Mouse (Mus musculus): ENCODE measurements around the gene Gcgr. TPM values are rescaled to one million over a fixed set of nuclear protein-coding genes. Genes with fewer than 3 reads are reported as not detected.

The Gcgr gene
- polyA plus RNA-seq, 1 experiment from 2014 or later, result 3.5 TPM

DNA sequence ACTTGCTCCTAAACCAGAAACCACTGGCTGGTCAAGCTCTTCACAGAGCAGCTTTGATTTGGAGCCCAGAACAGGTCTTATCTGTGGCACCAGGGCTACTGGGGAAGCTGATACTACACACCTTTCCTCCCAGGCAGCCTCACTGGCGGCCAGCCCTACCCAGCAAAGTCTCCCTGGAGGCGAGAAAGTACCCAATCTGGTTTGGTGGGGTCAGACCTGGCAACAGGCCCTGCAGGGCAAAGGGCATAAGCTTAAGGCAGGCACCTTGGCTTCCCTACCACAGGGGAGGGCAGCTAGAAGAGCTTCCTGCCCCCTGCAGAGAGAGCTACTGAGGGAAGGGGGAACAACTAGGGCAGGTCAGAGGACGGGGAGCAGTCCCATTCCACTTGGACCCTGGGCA, 30.1 kb upstream of the Gcgr start:
- Histone ChIP-seq H3K36me3 (ENCODE audit: control insufficient read depth, insufficient read depth, low read length) (peaks cover 16% of the 10 kb centered on the region), H3K9ac (ENCODE audit: low read length) (peak overlapping the region; percentile 31; the same call in 1 of the 2 replicates), H3K4me1 (replicated peaks; ENCODE audit: control insufficient read depth, insufficient read depth) (no peaks in the 10 kb centered on the region), H3K4me3 (ENCODE audit: low read depth, low read length) (no peak overlapping the region), H3K27ac (replicated peaks) (peak overlapping the region; percentile 79), H3K27me3 (ENCODE audit: control insufficient read depth, insufficient read depth, low read length) (no peaks in the 10 kb centered on the region), H3K9me3 (ENCODE audit: control insufficient read depth, low read length) (no peaks in the 10 kb centered on the region), H3K4me2 (replicated peaks; ENCODE audit: low read depth) (no peak overlapping the region)
- DNase-seq (ENCODE audit: low spot score), result peak; percentile 93
- peak; percentile 85 for ATAC-seq (ENCODE audit: low FRiP score, low TSS enrichment)
- 14% methylated on average over 3 of the region's 3 CpGs for WGBS
- peak; percentile 1; the same call in 1 of the 2 replicates for TF ChIP-seq CTCF (IDR thresholded peaks at IDR 0.05; ENCODE audit: low read depth)
- peak; percentile 18 for TF ChIP-seq EP300 (optimal IDR thresholded peaks at IDR 0.05)

DNA sequence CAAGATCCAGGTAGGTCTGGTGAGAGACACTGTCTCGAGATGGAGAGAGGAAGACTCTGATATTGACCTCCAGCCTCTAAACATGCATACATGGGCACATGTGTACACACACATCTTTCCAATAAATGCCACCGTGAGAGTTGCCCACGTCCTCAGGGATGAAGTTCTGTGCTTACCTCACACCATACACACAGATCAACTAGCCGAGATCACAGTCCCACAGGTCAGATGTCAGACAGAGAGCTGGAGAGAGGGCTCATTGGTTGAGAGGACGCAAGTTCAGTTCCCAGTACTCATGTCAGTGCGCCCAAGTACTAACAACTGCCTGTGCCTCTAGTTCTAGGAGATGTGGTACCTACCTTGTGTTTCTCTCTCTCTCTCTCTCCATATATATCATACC, 29.5 kb upstream of the Gcgr start:
- ATAC-seq (ENCODE audit: low FRiP score, low TSS enrichment) (no peak), DNase-seq (ENCODE audit: low spot score) (no peak)
- peak overlapping the region; percentile 79 for H3K27ac ChIP-seq (replicated peaks)
- no peak overlapping the region for H3K4me3 ChIP-seq (ENCODE audit: low read depth, low read length)
- H3K9ac ChIP-seq (ENCODE audit: low read length), result no peak overlapping the region
- H3K36me3 ChIP-seq (ENCODE audit: control insufficient read depth, insufficient read depth, low read length), result peaks cover 10% of the 10 kb centered on the region
- 49% methylated on average over 6 of the region's 6 CpGs for WGBS
- H3K4me2 ChIP-seq (replicated peaks; ENCODE audit: low read depth), result no peak overlapping the region
- no peaks in the 10 kb centered on the region for H3K4me1 ChIP-seq (replicated peaks; ENCODE audit: control insufficient read depth, insufficient read depth)
- no peaks in the 10 kb centered on the region for H3K27me3 ChIP-seq (ENCODE audit: control insufficient read depth, insufficient read depth, low read length)
- no peak for TF ChIP-seq EP300 (optimal IDR thresholded peaks at IDR 0.05)
- no peak for TF ChIP-seq CTCF (IDR thresholded peaks at IDR 0.05; ENCODE audit: low read depth)
- no peaks in the 10 kb centered on the region for H3K9me3 ChIP-seq (ENCODE audit: control insufficient read depth, low read length)

DNA sequence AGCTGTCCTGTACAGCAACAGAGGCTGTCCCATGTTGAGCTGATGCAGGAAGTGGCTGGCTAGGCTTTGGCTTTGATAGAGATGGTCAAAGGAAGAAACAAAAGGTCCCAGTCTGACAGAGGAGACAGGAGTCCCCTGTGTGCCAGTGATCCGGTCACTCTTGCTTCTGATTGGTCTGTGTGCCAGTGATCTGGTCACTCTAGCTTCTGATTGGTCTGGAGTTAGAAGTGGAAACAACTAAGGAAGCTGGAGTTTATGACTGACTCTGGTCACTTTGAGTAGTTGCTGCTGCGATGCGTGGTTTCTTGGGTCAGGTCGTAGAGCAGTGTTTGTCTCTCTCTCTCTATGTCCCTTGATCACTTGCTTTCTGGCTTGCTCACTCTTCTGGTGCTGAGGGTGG, 28.8 kb upstream of the Gcgr start:
- Histone ChIP-seq H3K4me3 (ENCODE audit: low read depth, low read length) (no peak overlapping the region), H3K4me1 (replicated peaks; ENCODE audit: control insufficient read depth, insufficient read depth) (no peaks in the 10 kb centered on the region), H3K9ac (ENCODE audit: low read length) (no peak overlapping the region), H3K27ac (replicated peaks) (no peak overlapping the region), H3K36me3 (ENCODE audit: control insufficient read depth, insufficient read depth, low read length) (peaks cover 5% of the 10 kb centered on the region), H3K27me3 (ENCODE audit: control insufficient read depth, insufficient read depth, low read length) (no peaks in the 10 kb centered on the region), H3K9me3 (ENCODE audit: control insufficient read depth, low read length) (no peaks in the 10 kb centered on the region), H3K4me2 (replicated peaks; ENCODE audit: low read depth) (no peak overlapping the region)
- DNase-seq (ENCODE audit: low spot score) (no peak), ATAC-seq (ENCODE audit: low FRiP score, low TSS enrichment) (no peak)
- TF ChIP-seq EP300 (optimal IDR thresholded peaks at IDR 0.05) (no peak), CTCF (IDR thresholded peaks at IDR 0.05; ENCODE audit: low read depth) (no peak)
- WGBS, result 78% methylated on average over 4 of the region's 4 CpGs

DNA sequence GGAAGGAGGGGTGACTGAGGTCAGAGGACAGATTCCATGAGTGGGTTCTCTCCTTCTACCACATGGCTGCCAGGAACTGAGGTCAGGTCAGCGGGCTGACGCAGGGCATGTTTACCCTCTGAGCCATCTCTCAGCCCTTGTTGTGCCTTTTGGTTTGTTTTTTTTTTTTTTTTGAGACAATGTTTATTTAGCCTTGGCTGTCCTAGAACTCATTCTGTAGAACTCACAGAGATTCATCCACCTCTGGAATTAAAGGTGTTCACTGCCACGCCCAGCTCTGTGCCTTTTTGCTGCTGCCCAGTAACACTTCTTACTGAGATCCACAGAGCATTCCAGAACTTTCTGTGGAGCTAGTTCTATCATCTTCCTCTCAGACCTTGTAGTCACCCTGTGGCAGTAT, 24.8 kb upstream of the Gcgr start:
- WGBS, result 69% methylated on average over 3 of the region's 3 CpGs
- ATAC-seq (ENCODE audit: low FRiP score, low TSS enrichment) (no peak), DNase-seq (ENCODE audit: low spot score) (no peak)
- Histone ChIP-seq H3K27ac (replicated peaks) (no peak overlapping the region), H3K4me2 (replicated peaks; ENCODE audit: low read depth) (no peak overlapping the region), H3K4me1 (replicated peaks; ENCODE audit: control insufficient read depth, insufficient read depth) (0 out of 2 replicates have a peak, but pooled peaks cover 5% of the 10 kb centered on the region), H3K36me3 (ENCODE audit: control insufficient read depth, insufficient read depth, low read length) (no peaks in the 10 kb centered on the region), H3K9me3 (ENCODE audit: control insufficient read depth, low read length) (no peaks in the 10 kb centered on the region), H3K9ac (ENCODE audit: low read length) (no peak overlapping the region), H3K4me3 (ENCODE audit: low read depth, low read length) (no peak overlapping the region), H3K27me3 (ENCODE audit: control insufficient read depth, insufficient read depth, low read length) (no peaks in the 10 kb centered on the region)
- TF ChIP-seq CTCF (IDR thresholded peaks at IDR 0.05; ENCODE audit: low read depth), result no peak
- TF ChIP-seq EP300 (optimal IDR thresholded peaks at IDR 0.05), result no peak

DNA sequence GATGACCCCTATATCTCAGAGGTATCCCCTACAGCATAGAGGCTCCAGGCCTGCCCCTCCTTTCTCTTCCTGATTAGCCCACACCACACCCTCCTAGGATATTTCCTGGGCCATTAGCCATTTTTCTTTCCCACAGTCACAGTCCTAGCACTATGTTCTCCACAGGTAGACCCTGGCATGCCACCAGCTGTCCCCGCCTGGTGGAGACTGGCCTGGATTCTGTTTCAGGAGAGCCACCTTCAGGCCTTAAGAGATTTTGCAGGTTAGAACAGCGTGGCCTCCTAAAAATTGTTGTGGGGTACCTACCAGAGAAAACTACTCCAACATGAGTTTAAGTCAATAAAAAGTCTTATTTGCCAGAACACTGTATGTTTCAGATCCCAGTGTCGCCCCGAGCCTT, 23.6 kb upstream of the Gcgr start:
- Histone ChIP-seq H3K27me3 (ENCODE audit: control insufficient read depth, insufficient read depth, low read length) (no peaks in the 10 kb centered on the region), H3K36me3 (ENCODE audit: control insufficient read depth, insufficient read depth, low read length) (no peaks in the 10 kb centered on the region), H3K9ac (ENCODE audit: low read length) (no peak overlapping the region), H3K4me1 (replicated peaks; ENCODE audit: control insufficient read depth, insufficient read depth) (0 out of 2 replicates have a peak, but pooled peaks cover 5% of the 10 kb centered on the region), H3K4me2 (replicated peaks; ENCODE audit: low read depth) (no peak overlapping the region), H3K9me3 (ENCODE audit: control insufficient read depth, low read length) (no peaks in the 10 kb centered on the region), H3K27ac (replicated peaks) (peak overlapping the region; percentile 83), H3K4me3 (ENCODE audit: low read depth, low read length) (no peak overlapping the region)
- WGBS, result 45% methylated on average over 4 of the region's 4 CpGs
- DNase-seq (ENCODE audit: low spot score) (peak; percentile 79), ATAC-seq (ENCODE audit: low FRiP score, low TSS enrichment) (peak; percentile 72)
- TF ChIP-seq CTCF (IDR thresholded peaks at IDR 0.05; ENCODE audit: low read depth) (peak; percentile 74), EP300 (optimal IDR thresholded peaks at IDR 0.05) (no peak)

DNA sequence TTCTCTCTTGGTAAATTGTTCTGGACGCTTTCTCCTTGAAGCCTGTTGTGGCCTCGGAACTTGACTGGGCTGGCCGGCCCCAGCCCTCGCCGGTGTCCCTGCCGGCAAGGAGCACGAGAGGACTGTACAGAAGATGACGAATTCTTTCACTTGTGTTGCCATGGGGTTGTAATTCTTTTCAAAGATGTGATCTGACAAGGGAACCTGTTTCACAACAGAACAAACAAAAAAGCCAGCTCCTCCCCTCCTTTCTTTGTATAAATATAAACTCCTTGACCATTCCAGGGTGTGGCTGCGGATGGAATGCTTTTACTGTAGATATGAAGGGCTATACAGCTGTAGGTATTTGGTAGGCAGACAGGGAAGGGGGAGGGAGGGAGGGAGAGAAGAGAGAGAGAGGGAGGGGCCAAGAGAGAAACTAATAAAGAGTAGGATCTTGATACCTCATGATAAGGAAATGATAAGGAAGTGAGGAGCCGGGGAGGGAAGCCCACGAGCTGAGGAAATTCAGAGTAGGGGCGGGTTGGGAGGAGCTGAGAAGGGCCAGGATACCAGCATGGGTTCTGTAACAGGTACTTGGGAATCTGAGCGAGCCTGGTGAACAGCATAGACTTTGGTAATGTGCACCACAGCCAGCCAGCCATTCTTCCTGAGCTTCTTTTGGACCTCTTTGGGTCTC, 22.7 kb upstream of the Gcgr start:
- no peaks in the 10 kb centered on the region for H3K36me3 ChIP-seq (ENCODE audit: control insufficient read depth, insufficient read depth, low read length)
- peak; percentile 67 for DNase-seq (ENCODE audit: low spot score)
- WGBS, result 40% methylated on average over 13 of the region's 13 CpGs
- ATAC-seq (ENCODE audit: low FRiP score, low TSS enrichment), result peak; percentile 88
- H3K4me2 ChIP-seq (replicated peaks; ENCODE audit: low read depth), result no peak overlapping the region
- no peaks in the 10 kb centered on the region for H3K9me3 ChIP-seq (ENCODE audit: control insufficient read depth, low read length)
- H3K4me1 ChIP-seq (replicated peaks; ENCODE audit: control insufficient read depth, insufficient read depth), result 0 out of 2 replicates have a peak, but pooled peaks cover 5% of the 10 kb centered on the region
- TF ChIP-seq CTCF (IDR thresholded peaks at IDR 0.05; ENCODE audit: low read depth) (no peak), EP300 (optimal IDR thresholded peaks at IDR 0.05) (no peak)
- no peak overlapping the region for H3K4me3 ChIP-seq (ENCODE audit: low read depth, low read length)
- no peaks in the 10 kb centered on the region for H3K27me3 ChIP-seq (ENCODE audit: control insufficient read depth, insufficient read depth, low read length)
- H3K27ac ChIP-seq (replicated peaks), result peak overlapping the region; percentile 90
- no peak overlapping the region for H3K9ac ChIP-seq (ENCODE audit: low read length)
